In genomic region chr4:127015294-127015993, GRCm38 (mm10) we compare ENCODE assay signal across 7 mouse cellular contexts. TPM values are rescaled to one million over a fixed set of nuclear protein-coding genes. Genes with fewer than 3 reads are reported as not detected.
A peak's percentile ranks its signal among the peaks of the same experiment; 100 is the strongest.
DNase-seq lines count a peak whose midpoint lies in the region; ATAC-seq and TF ChIP-seq lines count a peak whose summit lies in the region.
"Not testable (repeated sequence)": the region's sequence is repeated elsewhere in the genome, so short reads cannot be mapped to it uniquely, and the experiment has no call there.

No protein-coding gene starts in this region.

- H3K36me3 ChIP-seq in intestine, postnatal 0 days (ENCODE audit: control insufficient read depth, insufficient read depth); midbrain, embryonic 11.5 days (ENCODE audit: control insufficient read depth, insufficient read depth, low read length): not testable (repeated sequence)

- H3K9ac ChIP-seq in intestine, postnatal 0 days (ENCODE audit: low read depth, low read length); midbrain, embryonic 11.5 days (ENCODE audit: low read length): not testable (repeated sequence)

- intact Hi-C loops in left cerebral cortex, postnatal 36 days (cut with DNase I), result not testable (repeated sequence)

- ATAC-seq in intestine, postnatal 0 days, result peak; percentile 93
- ATAC-seq in midbrain, embryonic 11.5 days (ENCODE audit: low FRiP score), result peak; percentile 87

- H3K4me2 ChIP-seq in intestine, postnatal 0 days (replicated peaks; ENCODE audit: low read depth), result peak overlapping the region; percentile 33
- H3K4me2 ChIP-seq in midbrain, embryonic 11.5 days, result peak overlapping the region; percentile 24; the same call in 1 of the 2 replicates

- 0 out of 2 replicates have a peak overlapping the region, but pooled peaks have one; percentile 25 for H3K4me3 ChIP-seq in intestine, postnatal 0 days (ENCODE audit: low read depth, low read length)
- not testable (repeated sequence) for H3K4me3 ChIP-seq in midbrain, embryonic 11.5 days (ENCODE audit: low read depth, low read length)

- DNase-seq in adrenal gland, adult 2 months, result peak; percentile 90
- peak; percentile 88 for DNase-seq in embryo, embryonic 9.5 days (ENCODE audit: extremely low spot score)
- peak; percentile 36 for DNase-seq in gonadal fat pad, adult 2 months (ENCODE audit: low read depth)
- DNase-seq in left cerebral cortex, postnatal 36 days (ENCODE audit: low spot score in 2 of 2), result peak; percentile 76 to 83
- DNase-seq in midbrain, embryonic 11.5 days (ENCODE audit: low spot score, missing footprints), result peak; percentile 98
- DNase-seq in skeletal muscle tissue, adult 2 months (ENCODE audit: low read depth, low spot score), result peak; percentile 68

- H3K4me1 ChIP-seq in intestine, postnatal 0 days (replicated peaks; ENCODE audit: control insufficient read depth, insufficient read depth, low read length); midbrain, embryonic 11.5 days (ENCODE audit: control insufficient read depth, insufficient read depth, low read length): not testable (repeated sequence)

- peak overlapping the region; percentile 62; the same call in 1 of the 2 replicates for H3K27ac ChIP-seq in intestine, postnatal 0 days (ENCODE audit: low read depth, low read length)
- not testable (repeated sequence) for H3K27ac ChIP-seq in midbrain, embryonic 11.5 days (ENCODE audit: low read depth, low read length)

- not testable (repeated sequence) for H3K9me3 ChIP-seq in intestine, postnatal 0 days (ENCODE audit: control insufficient read depth); midbrain, embryonic 11.5 days (ENCODE audit: control insufficient read depth, low read length)

- H3K27me3 ChIP-seq in intestine, postnatal 0 days (replicated peaks; ENCODE audit: control insufficient read depth, insufficient read depth, low read length); midbrain, embryonic 11.5 days (ENCODE audit: control insufficient read depth, insufficient read depth, low read length): not testable (repeated sequence)

- 11% methylated on average over 14 of the region's 26 CpGs for WGBS in intestine, postnatal 0 days
- 12% methylated on average over 14 of the region's 26 CpGs for WGBS in midbrain, embryonic 11.5 days

- peak; percentile 93 for TF ChIP-seq CTCF in intestine, postnatal 0 days (IDR thresholded peaks at IDR 0.05; ENCODE audit: low read depth)

RNA-seq across cellular contexts. Expression of gene Sfpq, which starts 5.7 kb away (rescaled TPM):
- 100 to 1,000 TPM; 122 to 268 TPM for total RNA-seq in adrenal gland, adult 2 months (2021)
- polyA plus RNA-seq in adrenal gland, adult 2 months (2012; rRNA removed), result 67.9 and 79.2 TPM in 2 replicates
- polyA plus RNA-seq in gonadal fat pad, adult 2 months (2012; rRNA removed), result 29.5 and 47.3 TPM in 2 replicates
- polyA plus RNA-seq in intestine, postnatal 0 days (2015; fragmentation: Nextera tagmentation; extraction: Ambion mirVana), result 56.3 and 59.0 TPM in 2 replicates
- 100 to 1,000 TPM; 163 to 281 TPM for total RNA-seq in left cerebral cortex, postnatal 36 days (2021)
- polyA plus RNA-seq in midbrain, embryonic 11.5 days (2014; fragmentation: Nextera tagmentation; extraction: Ambion mirVana), result 160 and 165 TPM in 2 replicates

RNA-seq across cellular contexts. Expression of gene Zmym1, which starts 45.5 kb away (rescaled TPM):
- total RNA-seq in adrenal gland, adult 2 months (2021), result 1 to 10 TPM; 5.9 to 7.3 TPM
- polyA plus RNA-seq in adrenal gland, adult 2 months (2012; rRNA removed), result 0.47 TPM in 2 replicates
- polyA plus RNA-seq in gonadal fat pad, adult 2 months (2012; rRNA removed), result 1.5 TPM in 2 replicates
- polyA plus RNA-seq in intestine, postnatal 0 days (2015; fragmentation: Nextera tagmentation; extraction: Ambion mirVana), result 6.4 and 6.5 TPM in 2 replicates
- 10 to 100 TPM in 1 of 2 experiments, 1 to 10 TPM in 1; 9.8 to 15.9 TPM for total RNA-seq in left cerebral cortex, postnatal 36 days (2021)
- 33.0 and 34.9 TPM in 2 replicates for polyA plus RNA-seq in midbrain, embryonic 11.5 days (2014; fragmentation: Nextera tagmentation; extraction: Ambion mirVana)

RNA-seq across cellular contexts. Expression of gene Zmym4, which starts 47.5 kb away (rescaled TPM):
- total RNA-seq in adrenal gland, adult 2 months (2021), result 10 to 100 TPM; 32.9 to 38.5 TPM
- 2.9 and 3.4 TPM in 2 replicates for polyA plus RNA-seq in adrenal gland, adult 2 months (2012; rRNA removed)
- polyA plus RNA-seq in gonadal fat pad, adult 2 months (2012; rRNA removed), result 7.3 and 8.5 TPM in 2 replicates
- 6.0 and 7.1 TPM in 2 replicates for polyA plus RNA-seq in intestine, postnatal 0 days (2015; fragmentation: Nextera tagmentation; extraction: Ambion mirVana)
- total RNA-seq in left cerebral cortex, postnatal 36 days (2021), result 10 to 100 TPM; 43.4 to 61.0 TPM
- polyA plus RNA-seq in midbrain, embryonic 11.5 days (2014; fragmentation: Nextera tagmentation; extraction: Ambion mirVana), result 29.8 and 31.6 TPM in 2 replicates

Comparison
In these comparisons a context has a peak if more than half of its experiments do, and no peak if none do; other contexts are left out.
1. DNase-seq: peak in every context shown above with its lines; median percentile 98 in midbrain, embryonic 11.5 days; 90 in adrenal gland, adult 2 months; 88 in embryo, embryonic 9.5 days; 80 in left cerebral cortex, postnatal 36 days; 68 in skeletal muscle tissue, adult 2 months; 36 in gonadal fat pad, adult 2 months.